Mouse (Mus musculus) cortical plate, adult 2 months (tissue): ENCODE results near the gene Tmem132d. TPM values are rescaled to one million over a fixed set of nuclear protein-coding genes. Genes with fewer than 3 reads are reported as not detected.

ENCODE experiments used
- H3K27ac ChIP-seq: fragments of 200-500 bp; 2 replicates; pipeline ENCODE4 v1.5.1; 2012; ENCODE audit warnings: low read length, control low read depth, inconsistent platforms; ENCODE audit not compliant: insufficient read depth
- H3K4me1 ChIP-seq: fragments of 200-500 bp; 2 replicates; pipeline ENCODE4 v1.6.1; 2011; ENCODE audit warnings: low read length; ENCODE audit not compliant: control insufficient read depth, insufficient read depth
- H3K4me3 ChIP-seq: fragments of 200-500 bp; 2 replicates; pipeline ENCODE4 v1.5.1; 2011; ENCODE audit warnings: mild to moderate bottlenecking, low read length, control low read depth; ENCODE audit not compliant: insufficient read depth
- CTCF ChIP-seq: fragments of 200-500 bp; IDR thresholded peaks from 2 replicates; pipeline ENCODE4 v1.5.1; 2011; ENCODE audit warnings: mild to moderate bottlenecking, control low read depth, low read length; ENCODE audit not compliant: insufficient read depth; ENCODE audit errors: extremely low read depth
- POLR2A ChIP-seq: fragments of 200-500 bp; IDR thresholded peaks from 2 replicates; pipeline ENCODE4 v1.6.1; 2011; ENCODE audit warnings: mild to moderate bottlenecking, low read length, control low read depth; ENCODE audit not compliant: insufficient read depth; ENCODE audit errors: extremely low read depth
- polyA plus RNA-seq: library from polyadenylated mRNA; depleted of rRNA; stranded (reverse); fragments of >200 nt; gene quantifications from 2 replicates; pipeline ENCODE4 v1.2.3, GENCODE M21; 2012

Gene Tmem132d
- polyA plus RNA-seq, 1 experiment: 27.6 TPM

GRCm38 (mm10) chr5:127883021-127883420 lies 549.9 kb downstream of the Tmem132d start:
- no peak overlapping the region for H3K27ac ChIP-seq
- no peaks in the 10 kb centered on the region for H3K4me1 ChIP-seq
- TF ChIP-seq POLR2A (no peak), CTCF (no peak)
- no peak overlapping the region for H3K4me3 ChIP-seq

GRCm38 (mm10) chr5:127874461-127874860 lies 558.4 kb downstream of the Tmem132d start:
- TF ChIP-seq CTCF: no peak
- TF ChIP-seq POLR2A: no peak
- Histone ChIP-seq H3K4me3 (no peak overlapping the region), H3K4me1 (no peaks in the 10 kb centered on the region), H3K27ac (no peak overlapping the region)

GRCm38 (mm10) chr5:127865157-127865556 lies 567.7 kb downstream of the Tmem132d start:
- H3K4me1 ChIP-seq: peaks cover 2% of the 10 kb centered on the region
- H3K27ac ChIP-seq: no peak overlapping the region
- no peak for TF ChIP-seq CTCF
- TF ChIP-seq POLR2A: no peak
- H3K4me3 ChIP-seq: no peak overlapping the region

GRCm38 (mm10) chr5:127859719-127860118 lies 573.2 kb downstream of the Tmem132d start:
- Histone ChIP-seq H3K27ac (no peak overlapping the region), H3K4me1 (no peaks in the 10 kb centered on the region), H3K4me3 (no peak overlapping the region)
- no peak for TF ChIP-seq POLR2A
- TF ChIP-seq CTCF: no peak

GRCm38 (mm10) chr5:127852305-127852704 lies 580.6 kb downstream of the Tmem132d start:
- H3K4me3 ChIP-seq: no peak overlapping the region
- H3K27ac ChIP-seq: no peak overlapping the region
- TF ChIP-seq POLR2A: no peak
- no peaks in the 10 kb centered on the region for H3K4me1 ChIP-seq

GRCm38 (mm10) chr5:127831791-127832190 lies 601.1 kb downstream of the Tmem132d start:
- Histone ChIP-seq H3K4me3 (no peak overlapping the region), H3K27ac (no peak overlapping the region), H3K4me1 (no peaks in the 10 kb centered on the region)
- TF ChIP-seq POLR2A (no peak), CTCF (no peak)

- Histone ChIP-seq H3K4me1 (no peaks in the 10 kb centered on the region), H3K4me3 (no peak overlapping the region), H3K27ac (no peak overlapping the region)
- TF ChIP-seq CTCF (no peak), POLR2A (no peak)
Observed at GRCm38 (mm10) chr5:127830831-127831230, 602.0 kb downstream of the Tmem132d start.

- H3K4me1 ChIP-seq: no peaks in the 10 kb centered on the region
- H3K27ac ChIP-seq: no peak overlapping the region
- H3K4me3 ChIP-seq: no peak overlapping the region
- no peak for TF ChIP-seq POLR2A
- TF ChIP-seq CTCF: no peak
Observed at GRCm38 (mm10) chr5:127828756-127829155, 604.1 kb downstream of the Tmem132d start.

- Histone ChIP-seq H3K4me1 (no peaks in the 10 kb centered on the region), H3K4me3 (no peak overlapping the region), H3K27ac (no peak overlapping the region)
- no peak for TF ChIP-seq POLR2A
- TF ChIP-seq CTCF: peak; percentile 24; the same call in 1 of the 2 replicates
Observed at GRCm38 (mm10) chr5:127821960-127822359, 610.9 kb downstream of the Tmem132d start.

- H3K4me1 ChIP-seq: no peaks in the 10 kb centered on the region; the same call in 1 of the 2 replicates
- TF ChIP-seq POLR2A: no peak
- TF ChIP-seq CTCF: no peak
- no peak overlapping the region for H3K4me3 ChIP-seq
- H3K27ac ChIP-seq: no peak overlapping the region
Observed at GRCm38 (mm10) chr5:127815292-127815691, 617.6 kb downstream of the Tmem132d start.

- no peak overlapping the region for H3K4me3 ChIP-seq
- H3K27ac ChIP-seq: no peak overlapping the region
- TF ChIP-seq CTCF: no peak
- TF ChIP-seq POLR2A: no peak
- H3K4me1 ChIP-seq: peaks cover 8% of the 10 kb centered on the region; the same call in 1 of the 2 replicates
Observed at GRCm38 (mm10) chr5:127807419-127807818, 625.5 kb downstream of the Tmem132d start.
